Mouse (Mus musculus) intestine, postnatal 0 days (tissue): Measurements from ENCODE around the gene Muc1. TPM values are rescaled to one million over a fixed set of nuclear protein-coding genes. Genes with fewer than 3 reads are reported as not detected.
A peak's percentile ranks its signal among the peaks of the same experiment; 100 is the strongest.

Source experiments
- ATAC-seq: fragments of 200-750 bp; cut with Nextera tagmentation; 2 replicates; pipeline ENCODE4 v1.8.0; 2017; ENCODE audit warnings: mild to moderate bottlenecking, moderate TSS enrichment, moderate library complexity
- H3K27ac ChIP-seq: fragments of 300-500 bp; sonication (generic); 2 replicates; pipeline ENCODE4 v1.5.1; 2014; ENCODE audit warnings: mild to moderate bottlenecking, low read depth, low read length, moderate library complexity
- H3K27me3 ChIP-seq: fragments of 300-500 bp; sonication (generic); replicated peaks from 2 replicates; pipeline ENCODE4 v1.6.1; 2014; ENCODE audit warnings: low read length, mixed read lengths; ENCODE audit not compliant: control insufficient read depth, insufficient read depth
- H3K36me3 ChIP-seq: fragments of 300-500 bp; sonication (generic); 2 replicates; pipeline ENCODE4 v1.6.1; 2014; ENCODE audit warnings: mild to moderate bottlenecking, moderate library complexity; ENCODE audit not compliant: control insufficient read depth, insufficient read depth
- H3K4me1 ChIP-seq: fragments of 300-500 bp; sonication (generic); replicated peaks from 2 replicates; pipeline ENCODE4 v1.6.1; 2014; ENCODE audit warnings: antibody characterized with exemption, low read length, mixed read lengths; ENCODE audit not compliant: control insufficient read depth, insufficient read depth
- H3K4me2 ChIP-seq: fragments of 300-500 bp; sonication (generic); replicated peaks from 2 replicates; pipeline ENCODE4 v1.6.1; 2014; ENCODE audit warnings: low read depth, mild to moderate bottlenecking, moderate library complexity
- H3K4me3 ChIP-seq: fragments of 300-500 bp; sonication (generic); 2 replicates; pipeline ENCODE4 v1.5.1; 2014; ENCODE audit warnings: low read depth, low read length
- H3K9ac ChIP-seq: fragments of 300-500 bp; sonication (generic); 2 replicates; pipeline ENCODE4 v1.6.1; 2014; ENCODE audit warnings: mild to moderate bottlenecking, low read depth, low read length
- H3K9me3 ChIP-seq: fragments of 300-500 bp; sonication (generic); 2 replicates; pipeline ENCODE4 v1.6.1; 2016; ENCODE audit warnings: mixed run types; ENCODE audit not compliant: control insufficient read depth
- CTCF ChIP-seq: sonication (generic); IDR thresholded peaks from 2 replicates; pipeline ENCODE4 v1.5.1; 2016; ENCODE audit warnings: low read depth, mild to moderate bottlenecking, control low read depth, antibody characterized with exemption, moderate library complexity
- WGBS: fragments of 180-500 bp; shearing (Covaris S2); extraction: QIAGEN DNeasy Blood & Tissue Kit; methylation state at CpG from one replicate; pipeline ENCODE4 v1.1.7; 2014; 5-methylcytosine and 5-hydroxymethylcytosine counted together
- polyA plus RNA-seq: library from polyadenylated mRNA; unstranded; fragments of >200 nt; fragmentation: Nextera tagmentation; extraction: Ambion mirVana; gene quantifications from 2 replicates; pipeline ENCODE4 v1.2.1, GENCODE M21; 2015

Gene Muc1
- polyA plus RNA-seq, 1 experiment from 2014 or later = 3.5 TPM

GRCm38 (mm10) chr3:89208736-89209135 lies 20.1 kb upstream of the Muc1 start:
- ATAC-seq = no peak
- H3K27ac ChIP-seq = no peak overlapping the region
- no peak overlapping the region for H3K9ac ChIP-seq
- no peaks in the 10 kb centered on the region for H3K9me3 ChIP-seq
- WGBS = 83% methylated on average over 6 of the region's 6 CpGs
- H3K4me1 ChIP-seq = peaks cover 8% of the 10 kb centered on the region; the same call in 1 of the 2 replicates
- no peaks in the 10 kb centered on the region for H3K27me3 ChIP-seq
- no peak for TF ChIP-seq CTCF
- no peak overlapping the region for H3K4me3 ChIP-seq
- H3K36me3 ChIP-seq = peaks cover 66% of the 10 kb centered on the region
- H3K4me2 ChIP-seq = no peak overlapping the region

GRCm38 (mm10) chr3:89209731-89210130 lies 19.1 kb upstream of the Muc1 start:
- TF ChIP-seq CTCF = no peak
- Histone ChIP-seq H3K27me3 (no peaks in the 10 kb centered on the region), H3K9ac (no peak overlapping the region), H3K4me2 (no peak overlapping the region), H3K4me1 (peaks cover 13% of the 10 kb centered on the region; the same call in 1 of the 2 replicates), H3K36me3 (peaks cover 57% of the 10 kb centered on the region), H3K9me3 (no peaks in the 10 kb centered on the region), H3K4me3 (no peak overlapping the region), H3K27ac (no peak overlapping the region)
- ATAC-seq = no peak
- WGBS = 95% methylated on average over 7 of the region's 7 CpGs

GRCm38 (mm10) chr3:89210162-89210561 lies 18.7 kb upstream of the Muc1 start:
- Histone ChIP-seq H3K27me3 (no peaks in the 10 kb centered on the region), H3K36me3 (peaks cover 54% of the 10 kb centered on the region), H3K4me1 (peaks cover 14% of the 10 kb centered on the region; the same call in 1 of the 2 replicates), H3K27ac (no peak overlapping the region), H3K9me3 (no peaks in the 10 kb centered on the region), H3K4me3 (no peak overlapping the region), H3K9ac (no peak overlapping the region), H3K4me2 (no peak overlapping the region)
- no peak for TF ChIP-seq CTCF
- no peak for ATAC-seq
- WGBS = 74% methylated on average over 13 of the region's 13 CpGs

GRCm38 (mm10) chr3:89210731-89211130 lies 18.1 kb upstream of the Muc1 start:
- ATAC-seq = no peak
- no peak overlapping the region for H3K9ac ChIP-seq
- WGBS = 75% methylated on average over 7 of the region's 7 CpGs
- no peaks in the 10 kb centered on the region for H3K9me3 ChIP-seq
- no peak for TF ChIP-seq CTCF
- no peak overlapping the region for H3K27ac ChIP-seq
- H3K27me3 ChIP-seq = no peaks in the 10 kb centered on the region
- no peak overlapping the region for H3K4me2 ChIP-seq
- H3K36me3 ChIP-seq = peaks cover 49% of the 10 kb centered on the region
- peaks cover 16% of the 10 kb centered on the region; the same call in 1 of the 2 replicates for H3K4me1 ChIP-seq
- no peak overlapping the region for H3K4me3 ChIP-seq

GRCm38 (mm10) chr3:89213803-89214530 lies 14.9 kb upstream of the Muc1 start:
- no peak for TF ChIP-seq CTCF
- H3K4me1 ChIP-seq = peaks cover 16% of the 10 kb centered on the region; the same call in 1 of the 2 replicates
- WGBS = under 1% methylated on average over 61 of the region's 69 CpGs
- H3K4me3 ChIP-seq = peak overlapping the region; percentile 74
- H3K9ac ChIP-seq = peak overlapping the region; percentile 72
- peak; percentile 81 for ATAC-seq
- H3K27me3 ChIP-seq = no peaks in the 10 kb centered on the region
- peaks cover 18% of the 10 kb centered on the region; the same call in 1 of the 2 replicates for H3K36me3 ChIP-seq
- H3K4me2 ChIP-seq = peak overlapping the region; percentile 87
- H3K27ac ChIP-seq = peak overlapping the region; percentile 92
- H3K9me3 ChIP-seq = no peaks in the 10 kb centered on the region

GRCm38 (mm10) chr3:89214681-89215411 lies 14.0 kb upstream of the Muc1 start, which contains the start of gene Thbs3:
Gene Thbs3 (plus strand): TSS chr3:89215180.
- Histone ChIP-seq H3K36me3 (peaks cover 9% of the 10 kb centered on the region; the same call in 1 of the 2 replicates), H3K9me3 (no peaks in the 10 kb centered on the region), H3K27me3 (no peaks in the 10 kb centered on the region), H3K4me1 (peaks cover 16% of the 10 kb centered on the region; the same call in 1 of the 2 replicates), H3K9ac (peak within 1 kb of the TSS; percentile 72), H3K27ac (peak within 1 kb of the TSS; percentile 92), H3K4me2 (peak within 1 kb of the TSS; percentile 87), H3K4me3 (peak within 1 kb of the TSS; percentile 74)
- no peak for ATAC-seq
- 5% methylated on average over 19 of the region's 19 CpGs for WGBS
- TF ChIP-seq CTCF = no peak
